Mouse (Mus musculus): Measurements from ENCODE around the gene Emsy.

Emsy gene

DNA sequence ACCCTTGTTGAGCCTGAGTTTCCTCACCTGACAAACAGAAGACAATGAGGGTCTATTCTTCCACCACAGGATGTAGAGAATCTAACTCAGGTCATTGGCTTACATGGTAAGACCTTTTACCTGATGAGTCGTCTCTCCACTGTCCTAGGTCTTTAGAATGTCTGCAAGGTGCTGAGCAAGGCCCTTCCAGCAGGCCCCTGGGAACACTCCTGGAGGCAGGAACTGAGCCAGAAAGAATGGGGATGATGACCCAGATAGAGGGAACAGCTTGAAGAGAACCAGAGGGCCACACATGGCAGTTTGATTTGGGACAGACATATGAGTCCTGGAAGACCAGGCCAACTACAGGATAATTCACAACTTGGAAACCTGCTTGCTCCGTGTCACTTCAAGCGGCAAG is 114.3 kb downstream of the Emsy start:
- DNase-seq (ENCODE audit: low spot score in 2 of 2), result no peak

DNA sequence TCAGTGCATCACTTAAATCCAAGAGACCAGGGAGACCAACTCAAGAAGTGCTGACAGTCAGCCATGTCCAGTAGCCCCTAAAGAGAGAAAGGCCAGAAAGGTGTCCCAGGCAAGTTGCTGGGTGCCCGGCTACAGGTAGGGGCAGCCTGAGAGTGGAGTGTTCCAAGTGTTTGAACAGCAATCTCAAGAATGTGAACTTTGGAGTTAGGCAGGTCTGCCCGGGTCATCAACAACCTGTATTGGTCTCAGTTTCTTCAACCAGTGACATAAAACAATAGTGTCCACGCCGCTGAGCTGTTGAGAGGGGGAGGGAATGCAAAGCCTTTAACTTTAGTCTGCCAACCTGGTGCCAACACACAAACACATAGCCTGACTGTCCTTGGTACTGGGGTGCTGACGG is 115.0 kb downstream of the Emsy start:
- DNase-seq (ENCODE audit: low spot score in 2 of 2), result no peak

DNA sequence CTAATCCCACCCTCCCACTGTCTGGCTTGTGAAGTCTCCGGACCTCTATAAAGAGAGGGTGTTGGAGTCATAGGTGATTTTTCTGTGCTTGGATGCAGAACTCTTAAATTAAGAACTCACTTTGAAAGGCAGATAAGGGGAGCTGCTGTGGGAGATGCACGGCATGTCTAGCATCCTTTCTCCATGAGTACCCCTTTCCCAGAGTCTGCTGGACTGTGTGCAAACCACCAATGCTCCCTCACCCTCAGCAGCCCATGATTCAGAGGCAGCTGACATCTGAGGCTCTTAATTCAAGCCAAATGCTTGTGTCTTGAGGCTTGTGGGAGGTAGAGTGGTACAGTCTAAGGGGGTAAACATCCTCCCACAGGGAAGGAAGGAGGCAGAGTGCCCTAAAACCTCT is 115.7 kb downstream of the Emsy start:
- DNase-seq (ENCODE audit: low spot score in 2 of 2), result no peak

DNA sequence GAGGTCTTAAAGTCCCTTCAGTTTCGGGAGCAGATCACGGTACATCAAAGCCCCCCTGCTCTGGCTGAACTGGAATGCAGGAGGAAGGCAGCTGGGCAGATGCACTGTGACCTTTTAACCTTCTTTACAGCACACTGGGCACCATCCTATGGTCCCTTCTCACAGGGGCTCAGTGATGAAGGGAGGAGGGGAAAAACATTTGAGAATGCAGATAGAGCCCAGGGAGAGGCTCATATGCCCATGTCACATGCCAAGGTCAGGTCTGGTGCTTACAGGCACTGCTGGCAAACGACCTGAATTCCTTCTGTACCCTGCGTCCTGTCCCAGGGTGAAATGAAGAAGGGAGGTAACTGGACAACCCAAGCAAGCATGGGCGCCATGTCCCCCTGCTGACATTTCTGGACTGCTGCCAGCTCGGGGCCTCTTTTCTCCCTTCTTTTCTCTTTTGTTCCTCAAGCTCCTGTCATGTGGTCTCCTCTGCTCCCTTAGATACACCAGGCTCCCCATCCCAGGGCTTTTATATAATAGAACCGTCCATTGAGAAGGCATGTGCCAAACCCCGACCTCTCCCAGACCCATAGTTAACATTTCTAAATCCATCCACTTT is 118.5 kb downstream of the Emsy start:
- no peak for DNase-seq (ENCODE audit: low spot score in 2 of 2)

DNA sequence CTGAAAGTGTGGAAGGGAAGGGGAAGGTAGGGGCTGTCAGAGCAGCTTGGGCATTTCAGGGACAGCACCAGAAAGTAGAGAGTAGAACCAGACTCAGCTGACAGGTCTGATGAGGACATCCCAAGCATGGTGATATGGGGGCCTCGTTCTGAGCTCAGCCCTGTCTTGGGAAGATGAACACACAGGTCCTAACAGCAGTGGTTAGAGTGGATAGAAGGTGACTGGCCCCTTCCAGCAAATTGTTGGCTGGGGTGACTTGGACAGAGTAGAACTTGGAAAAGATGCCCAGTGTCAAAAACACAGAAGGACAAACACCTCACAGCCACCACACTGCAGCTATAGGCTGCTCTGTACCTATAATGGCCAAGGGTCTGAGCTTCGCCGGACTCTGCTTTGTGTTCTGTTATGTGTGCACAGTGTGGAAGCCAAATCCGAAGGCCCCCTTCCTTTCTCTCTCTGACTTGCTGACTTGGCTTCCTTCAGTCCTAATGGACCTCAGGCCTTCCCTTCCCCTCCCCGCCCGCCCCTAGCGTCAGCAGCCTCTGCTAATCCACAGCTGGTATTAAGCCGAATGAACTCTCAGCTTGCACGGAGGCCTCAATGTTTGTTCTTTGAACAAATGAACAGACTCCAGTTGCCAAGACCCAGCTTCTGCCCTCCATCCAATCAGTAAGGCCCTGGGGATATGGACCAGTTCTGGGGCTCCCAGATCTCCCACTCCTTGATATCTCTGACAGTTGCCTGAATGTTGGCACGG is 119.2 kb downstream of the Emsy start:
- no peak for DNase-seq (ENCODE audit: low spot score in 2 of 2)

All from natural killer cell, adult 2 months (primary cell).